Mouse (Mus musculus) right cerebral cortex, postnatal 25 days (tissue): Measurements from ENCODE around the gene Dnajb11.
A peak's percentile ranks its signal among the peaks of the same experiment; 100 is the strongest.

ENCODE experiments used
- DNase-seq: peaks from one replicate; pipeline ENCODE4 v3.0.0; 2022

The Dnajb11 gene

GRCm38 (mm10) chr16:22883441-22883840 is 25.8 kb downstream of the Dnajb11 start:
- no peak for DNase-seq

- no peak for DNase-seq
Observed at GRCm38 (mm10) chr16:22885356-22885755, 27.7 kb downstream of the Dnajb11 start.

GRCm38 (mm10) chr16:22886726-22887125 is 29.1 kb downstream of the Dnajb11 start:
- no peak for DNase-seq

GRCm38 (mm10) chr16:22888835-22889234 is 31.2 kb downstream of the Dnajb11 start:
- no peak for DNase-seq

- no peak for DNase-seq
Observed at GRCm38 (mm10) chr16:22889716-22890115, 32.1 kb downstream of the Dnajb11 start.

GRCm38 (mm10) chr16:22890683-22891510 is 33.3 kb downstream of the Dnajb11 start, which contains the start of gene Ahsg:
TSS of gene Ahsg (plus strand) at chr16:22891277.
- no peak for DNase-seq

GRCm38 (mm10) chr16:22891733-22892154 is 34.1 kb downstream of the Dnajb11 start:
- DNase-seq, result no peak

- no peak for DNase-seq
Observed at GRCm38 (mm10) chr16:22894095-22894494, 36.5 kb downstream of the Dnajb11 start.

GRCm38 (mm10) chr16:22896618-22897017 is 39.0 kb downstream of the Dnajb11 start:
- no peak for DNase-seq

- DNase-seq, result no peak
Observed at GRCm38 (mm10) chr16:22899346-22899745, 41.7 kb downstream of the Dnajb11 start.

- no peak for DNase-seq
Observed at GRCm38 (mm10) chr16:22899866-22900570, 42.4 kb downstream of the Dnajb11 start.

GRCm38 (mm10) chr16:22901326-22901725 is 43.7 kb downstream of the Dnajb11 start:
- no peak for DNase-seq

GRCm38 (mm10) chr16:22909290-22909689 is 51.6 kb downstream of the Dnajb11 start:
- DNase-seq, result no peak

GRCm38 (mm10) chr16:22911986-22912385 is 54.3 kb downstream of the Dnajb11 start:
- DNase-seq, result peak; percentile 14

- DNase-seq, result no peak
Observed at GRCm38 (mm10) chr16:22912886-22913285, 55.2 kb downstream of the Dnajb11 start.

- DNase-seq, result no peak
Observed at GRCm38 (mm10) chr16:22914276-22914675, 56.6 kb downstream of the Dnajb11 start.

- no peak for DNase-seq
Observed at GRCm38 (mm10) chr16:22918034-22918433, 60.4 kb downstream of the Dnajb11 start, which contains the start of gene Fetub. TSS of gene Fetub (plus strand) at chr16:22918334.

- no peak for DNase-seq
Observed at GRCm38 (mm10) chr16:22918664-22919312, 61.1 kb downstream of the Dnajb11 start.

GRCm38 (mm10) chr16:22919971-22920854 is 62.6 kb downstream of the Dnajb11 start:
- no peak for DNase-seq

GRCm38 (mm10) chr16:22921761-22922160 is 64.1 kb downstream of the Dnajb11 start:
- no peak for DNase-seq

- DNase-seq, result no peak
Observed at GRCm38 (mm10) chr16:22922433-22922832, 64.8 kb downstream of the Dnajb11 start.
